Mouse (Mus musculus) erythroblast, embryonic 14.5 days (primary cell): ENCODE results near the gene Espl1.

Experiments used
- GATA1 ChIP-seq: IDR thresholded peaks from 2 replicates; pipeline ENCODE4 v1.6.1; 2012; ENCODE audit warnings: low read length, inconsistent platforms, mixed read lengths
- TAL1 ChIP-seq: IDR thresholded peaks from 3 replicates; pipeline ENCODE4 v1.6.1; 2012; ENCODE audit warnings: low read length, inconsistent platforms, mixed read lengths

DNA sequence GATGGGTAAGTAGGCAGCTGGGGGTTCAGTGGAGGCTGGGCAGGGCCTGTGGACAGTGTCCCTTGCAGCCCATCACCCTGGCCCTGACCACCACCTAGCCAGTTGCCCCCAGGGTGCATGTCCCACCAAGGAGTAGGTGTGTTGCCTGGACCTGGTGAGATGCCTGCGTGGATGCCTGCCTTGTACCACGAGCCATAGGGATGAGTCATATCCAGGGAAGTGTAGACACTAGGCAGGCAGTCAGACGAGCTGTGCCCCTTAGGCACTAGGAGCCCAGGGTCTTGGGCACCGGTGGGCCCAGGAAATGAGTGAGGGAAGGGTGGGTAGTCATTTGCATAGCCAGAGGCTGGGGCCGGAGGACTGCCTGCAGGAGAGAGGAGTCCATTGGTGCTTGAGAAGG, 62.8 kb downstream of the Espl1 start:
- TF ChIP-seq TAL1 (no peak), GATA1 (no peak)
